Mouse (Mus musculus): Measurements from ENCODE around the gene D5Ertd579e. TPM values are rescaled to one million over a fixed set of nuclear protein-coding genes. Genes with fewer than 3 reads are reported as not detected.
"Not testable (repeated sequence)": the region's sequence is repeated elsewhere in the genome, so short reads cannot be mapped to it uniquely, and the experiment has no call there.

Gene D5Ertd579e
- polyA plus RNA-seq, 1 experiment from 2014 or later, result 25.1 TPM

- Histone ChIP-seq H3K27me3 (ENCODE audit: low read depth, poor library complexity, severe bottlenecking) (no peaks in the 10 kb centered on the region), H3K4me1 (no peaks in the 10 kb centered on the region), H3K36me3 (peaks cover 62% of the 10 kb centered on the region), H3K4me3 (no peak overlapping the region), H3K9me3 (replicated peaks) (no peaks in the 10 kb centered on the region), H3K27ac (no peak overlapping the region)
- no peak for DNase-seq (ENCODE audit: low spot score)
- WGBS, result 93% methylated on average over 8 of the region's 8 CpGs
Measured at GRCm38 (mm10) chr5:36668572-36668971, 27.3 kb downstream of the D5Ertd579e start.

GRCm38 (mm10) chr5:36667986-36668385 is 27.8 kb downstream of the D5Ertd579e start:
- not testable (repeated sequence) for H3K27ac ChIP-seq; H3K4me3 ChIP-seq; DNase-seq (ENCODE audit: low spot score); H3K27me3 ChIP-seq (ENCODE audit: low read depth, poor library complexity, severe bottlenecking); H3K4me1 ChIP-seq; H3K9me3 ChIP-seq (replicated peaks)
- peaks cover 66% of the 10 kb centered on the region for H3K36me3 ChIP-seq
- 92% methylated on average over 2 of the region's 2 CpGs for WGBS

GRCm38 (mm10) chr5:36667165-36667564 is 28.7 kb downstream of the D5Ertd579e start:
- no peaks in the 10 kb centered on the region for H3K27me3 ChIP-seq (ENCODE audit: low read depth, poor library complexity, severe bottlenecking)
- no peak overlapping the region for H3K4me3 ChIP-seq
- no peaks in the 10 kb centered on the region for H3K4me1 ChIP-seq
- H3K36me3 ChIP-seq, result peaks cover 65% of the 10 kb centered on the region
- no peak for DNase-seq (ENCODE audit: low spot score)
- H3K27ac ChIP-seq, result no peak overlapping the region
- 95% methylated on average over 5 of the region's 5 CpGs for WGBS
- H3K9me3 ChIP-seq (replicated peaks), result no peaks in the 10 kb centered on the region

DNA sequence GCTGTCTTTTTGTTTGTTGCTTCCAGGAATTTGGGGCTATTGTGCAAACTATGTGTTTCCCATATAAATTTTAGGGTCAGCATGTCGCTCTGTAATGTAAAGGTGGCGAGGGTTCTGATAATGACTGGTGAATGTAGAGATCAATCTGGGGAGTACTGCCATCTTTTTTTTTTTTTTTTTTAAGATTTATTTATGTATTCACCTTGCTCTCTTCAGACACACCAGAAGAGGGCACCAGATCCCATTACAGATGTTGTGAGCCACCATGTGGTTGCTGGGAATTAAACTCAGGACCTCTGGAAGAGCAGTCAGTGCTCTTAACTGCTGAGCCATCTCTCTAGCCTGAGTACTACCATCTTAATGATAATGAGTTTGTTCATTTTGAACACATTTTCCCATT is 29.1 kb downstream of the D5Ertd579e start:
- H3K27ac ChIP-seq; H3K27me3 ChIP-seq (ENCODE audit: low read depth, poor library complexity, severe bottlenecking); DNase-seq (ENCODE audit: low spot score); H3K9me3 ChIP-seq (replicated peaks); H3K4me1 ChIP-seq; H3K4me3 ChIP-seq: not testable (repeated sequence)
- H3K36me3 ChIP-seq, result peaks cover 62% of the 10 kb centered on the region
- WGBS, result 95% methylated on average over 2 of the region's 2 CpGs

DNA sequence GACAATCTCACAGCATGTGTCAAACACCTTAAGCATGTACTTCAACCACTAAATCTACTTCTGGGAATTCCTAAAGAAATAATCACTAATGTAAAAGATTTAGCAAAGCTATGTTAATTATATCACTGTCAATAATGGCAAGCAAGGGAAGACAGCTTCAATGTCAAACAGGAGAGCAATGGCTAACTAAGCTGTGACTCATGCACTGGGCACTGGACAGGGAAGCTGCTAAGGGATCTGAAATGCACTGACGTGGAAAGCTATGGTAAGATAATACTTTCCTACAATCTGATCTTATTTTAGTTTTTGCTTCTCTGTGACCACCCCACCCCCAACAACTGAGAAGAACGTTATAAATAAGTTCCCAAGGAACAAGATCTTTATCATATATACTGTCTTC is 32.5 kb downstream of the D5Ertd579e start:
- WGBS, result 92% methylated on average over 2 of the region's 2 CpGs
- no peaks in the 10 kb centered on the region for H3K27me3 ChIP-seq (ENCODE audit: low read depth, poor library complexity, severe bottlenecking)
- no peaks in the 10 kb centered on the region for H3K9me3 ChIP-seq (replicated peaks)
- H3K4me1 ChIP-seq, result no peaks in the 10 kb centered on the region
- H3K36me3 ChIP-seq, result peaks cover 33% of the 10 kb centered on the region
- no peak for DNase-seq (ENCODE audit: low spot score)
- H3K4me3 ChIP-seq, result no peak overlapping the region
- H3K27ac ChIP-seq, result no peak overlapping the region

- peaks cover 18% of the 10 kb centered on the region; the same call in 1 of the 2 replicates for H3K36me3 ChIP-seq
- H3K9me3 ChIP-seq (replicated peaks); H3K27ac ChIP-seq; H3K4me1 ChIP-seq; H3K27me3 ChIP-seq (ENCODE audit: low read depth, poor library complexity, severe bottlenecking); DNase-seq (ENCODE audit: low spot score); H3K4me3 ChIP-seq: not testable (repeated sequence)
Measured at GRCm38 (mm10) chr5:36660977-36661760, 34.7 kb downstream of the D5Ertd579e start.

GRCm38 (mm10) chr5:36625612-36626011 is 70.2 kb downstream of the D5Ertd579e start:
- Histone ChIP-seq H3K4me1 (peaks cover 5% of the 10 kb centered on the region; the same call in 1 of the 2 replicates), H3K4me3 (no peak overlapping the region), H3K27me3 (ENCODE audit: low read depth, poor library complexity, severe bottlenecking) (no peaks in the 10 kb centered on the region), H3K27ac (no peak overlapping the region), H3K9me3 (replicated peaks) (no peaks in the 10 kb centered on the region), H3K36me3 (peaks cover 38% of the 10 kb centered on the region)
- no peak for DNase-seq (ENCODE audit: low spot score)
- 83% methylated on average over 5 of the region's 5 CpGs for WGBS

DNA sequence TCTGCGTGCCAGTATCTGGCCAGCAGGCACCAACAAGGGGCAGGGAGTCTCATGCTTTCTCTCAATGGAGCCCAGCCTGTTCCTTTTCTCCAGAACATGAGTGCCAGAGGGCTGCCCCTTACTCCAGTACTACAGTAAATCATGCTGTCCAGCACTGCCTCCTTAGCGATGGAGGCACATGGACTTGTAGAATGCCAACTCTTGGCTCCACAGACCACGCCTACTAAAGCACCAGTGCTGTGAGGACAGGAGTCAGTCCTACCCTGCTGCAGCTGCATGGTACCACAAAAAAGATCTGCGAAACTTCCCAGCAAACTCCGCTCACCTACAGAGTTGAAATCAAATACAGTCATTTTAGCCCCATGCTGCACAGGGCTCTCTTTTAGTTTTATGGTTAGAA is 72.2 kb downstream of the D5Ertd579e start:
- no peaks in the 10 kb centered on the region for H3K9me3 ChIP-seq (replicated peaks)
- no peak overlapping the region for H3K4me3 ChIP-seq
- DNase-seq (ENCODE audit: low spot score), result no peak
- peaks cover 5% of the 10 kb centered on the region; the same call in 1 of the 2 replicates for H3K4me1 ChIP-seq
- H3K27ac ChIP-seq, result no peak overlapping the region
- peaks cover 36% of the 10 kb centered on the region for H3K36me3 ChIP-seq
- WGBS, result 88% methylated on average over 5 of the region's 5 CpGs
- no peaks in the 10 kb centered on the region for H3K27me3 ChIP-seq (ENCODE audit: low read depth, poor library complexity, severe bottlenecking)

DNA sequence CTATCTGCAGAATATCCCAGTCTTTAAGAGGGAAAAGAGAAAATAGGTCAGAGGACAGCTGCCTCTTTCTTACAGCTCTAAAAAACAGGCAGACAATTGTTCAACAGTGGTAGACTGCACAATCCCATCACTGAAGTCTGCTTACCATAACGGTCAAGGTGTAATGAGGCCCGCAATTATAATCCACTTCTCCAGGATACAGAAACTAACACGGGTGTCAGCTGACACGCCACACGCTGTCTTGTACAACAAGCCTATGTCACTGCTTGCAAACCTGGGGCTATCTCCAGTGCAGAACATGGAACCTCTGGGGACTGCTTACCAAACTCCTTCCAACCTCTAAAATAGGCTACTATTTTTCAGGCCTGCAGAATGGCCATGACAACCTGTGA is 74.8 kb downstream of the D5Ertd579e start:
- H3K4me1 ChIP-seq, result peaks cover 5% of the 10 kb centered on the region; the same call in 1 of the 2 replicates
- H3K4me3 ChIP-seq, result no peak overlapping the region
- DNase-seq (ENCODE audit: low spot score), result no peak
- WGBS, result 92% methylated on average over 5 of the region's 5 CpGs
- no peaks in the 10 kb centered on the region for H3K9me3 ChIP-seq (replicated peaks)
- H3K36me3 ChIP-seq, result peaks cover 43% of the 10 kb centered on the region
- no peak overlapping the region for H3K27ac ChIP-seq
- no peaks in the 10 kb centered on the region for H3K27me3 ChIP-seq (ENCODE audit: low read depth, poor library complexity, severe bottlenecking)

DNA sequence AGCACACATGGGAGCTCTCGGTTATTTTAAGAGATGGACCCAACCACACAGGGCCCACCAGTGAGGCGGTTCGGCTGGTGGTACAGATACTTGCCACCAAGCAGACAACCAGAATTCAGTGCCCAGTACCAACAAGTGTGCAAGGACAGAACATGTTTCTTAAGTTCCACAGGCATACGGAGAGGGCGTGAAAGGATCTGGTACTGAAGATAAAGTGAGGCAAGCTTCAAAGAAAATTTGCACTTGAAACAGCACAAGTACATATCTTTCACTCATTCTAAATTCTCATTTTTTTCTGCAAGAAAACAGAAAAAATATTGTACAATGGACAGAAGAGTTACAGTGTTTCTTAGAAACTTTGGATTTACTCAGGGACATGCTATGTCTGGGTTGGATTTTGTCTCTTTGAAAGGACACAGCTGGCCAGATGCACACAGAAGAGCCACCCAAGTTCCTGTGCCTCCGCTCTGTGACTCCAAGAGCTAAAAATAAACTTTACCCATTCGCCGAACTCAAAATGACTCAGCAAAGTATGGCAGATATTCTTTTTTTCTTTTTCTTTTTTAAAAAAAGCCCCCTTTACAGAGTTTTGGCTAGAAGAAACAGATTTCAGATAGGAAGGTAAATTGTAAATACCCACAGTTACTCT is 75.3 kb downstream of the D5Ertd579e start:
- Histone ChIP-seq H3K27ac (no peak overlapping the region), H3K9me3 (replicated peaks) (no peaks in the 10 kb centered on the region), H3K4me1 (peaks cover 5% of the 10 kb centered on the region; the same call in 1 of the 2 replicates), H3K27me3 (ENCODE audit: low read depth, poor library complexity, severe bottlenecking) (no peaks in the 10 kb centered on the region), H3K36me3 (peaks cover 48% of the 10 kb centered on the region), H3K4me3 (no peak overlapping the region)
- WGBS, result 91% methylated on average over 8 of the region's 8 CpGs
- no peak for DNase-seq (ENCODE audit: low spot score)

DNA sequence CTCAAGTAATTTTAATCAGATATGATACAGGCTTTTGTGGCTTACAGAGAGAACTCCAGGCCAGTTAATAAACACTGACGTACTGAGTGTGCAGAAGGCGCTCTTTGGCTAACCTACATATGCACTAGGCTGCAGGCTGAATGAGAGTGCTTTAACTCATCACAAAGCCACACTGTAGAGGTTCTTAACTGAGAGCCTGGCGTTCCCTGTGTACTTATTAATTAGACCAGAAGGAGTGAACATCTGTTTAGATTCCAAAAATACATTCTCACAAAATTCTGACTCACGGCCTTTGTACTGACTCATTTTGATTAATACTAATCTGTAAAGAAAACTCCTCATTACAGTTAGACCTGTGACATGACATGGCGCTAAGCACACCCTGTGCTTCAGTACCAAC is 76.9 kb downstream of the D5Ertd579e start:
- 94% methylated on average over 5 of the region's 5 CpGs for WGBS
- H3K36me3 ChIP-seq, result peaks cover 64% of the 10 kb centered on the region

DNA sequence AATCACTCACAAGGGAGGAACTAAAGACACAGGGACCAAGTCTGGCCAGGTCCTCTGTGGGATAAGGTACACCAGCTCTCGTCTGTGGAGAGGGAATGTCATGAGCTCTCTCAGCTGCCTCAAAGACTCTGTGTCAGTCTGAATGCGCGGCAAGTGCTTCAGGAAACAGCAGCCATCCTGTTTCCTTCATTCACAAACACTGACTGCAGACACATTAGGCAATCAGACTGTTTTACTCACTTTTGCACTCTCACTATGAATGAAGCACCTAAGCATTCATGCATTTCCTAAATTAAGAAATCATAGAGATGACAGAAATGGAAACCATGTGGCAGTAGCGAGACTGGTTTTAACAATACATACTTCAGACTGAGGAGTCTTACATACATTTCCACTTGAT is 77.5 kb downstream of the D5Ertd579e start:
- DNase-seq (ENCODE audit: low spot score), result no peak
- no peaks in the 10 kb centered on the region for H3K9me3 ChIP-seq (replicated peaks)
- no peak overlapping the region for H3K27ac ChIP-seq
- H3K27me3 ChIP-seq (ENCODE audit: low read depth, poor library complexity, severe bottlenecking), result no peaks in the 10 kb centered on the region
- 0 out of 2 replicates have a peak, but pooled peaks cover under 1% of the 10 kb centered on the region for H3K4me1 ChIP-seq
- peaks cover 65% of the 10 kb centered on the region for H3K36me3 ChIP-seq
- H3K4me3 ChIP-seq, result no peak overlapping the region
- 84% methylated on average over 4 of the region's 4 CpGs for WGBS

More for the DNA sequence above, 76.9 kb downstream of the D5Ertd579e start:
- no peak overlapping the region for H3K27ac ChIP-seq
- H3K4me3 ChIP-seq, result no peak overlapping the region
- peaks cover 5% of the 10 kb centered on the region; the same call in 1 of the 2 replicates for H3K4me1 ChIP-seq
- DNase-seq (ENCODE audit: low spot score), result no peak
- H3K27me3 ChIP-seq (ENCODE audit: low read depth, poor library complexity, severe bottlenecking), result no peaks in the 10 kb centered on the region
- H3K9me3 ChIP-seq (replicated peaks), result no peaks in the 10 kb centered on the region

DNA sequence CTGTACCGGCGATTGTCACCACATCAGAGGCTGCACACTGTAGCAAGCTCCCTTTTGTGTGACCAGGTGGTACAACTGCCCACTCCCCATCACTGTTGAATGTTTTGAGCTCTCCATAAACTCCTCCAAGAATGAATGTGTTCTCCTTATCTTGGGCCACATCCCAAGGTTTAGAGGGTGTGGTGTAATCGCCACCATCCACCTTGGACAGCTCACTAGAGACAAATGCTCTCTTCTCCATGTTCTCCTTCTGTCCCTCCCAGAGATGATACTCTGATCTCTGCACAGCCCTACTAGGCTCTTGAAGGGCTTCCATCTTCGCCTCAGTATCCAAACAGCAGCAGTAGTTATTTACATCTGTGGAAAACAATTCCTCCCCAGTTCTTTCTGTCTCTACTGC is 81.7 kb downstream of the D5Ertd579e start:
- 76% methylated on average over 4 of the region's 4 CpGs for WGBS
- H3K4me1 ChIP-seq, result no peaks in the 10 kb centered on the region
- H3K9me3 ChIP-seq (replicated peaks), result no peaks in the 10 kb centered on the region
- H3K36me3 ChIP-seq, result peaks cover 93% of the 10 kb centered on the region
- H3K27ac ChIP-seq, result no peak overlapping the region
- no peaks in the 10 kb centered on the region for H3K27me3 ChIP-seq (ENCODE audit: low read depth, poor library complexity, severe bottlenecking)
- DNase-seq (ENCODE audit: low spot score), result no peak
- H3K4me3 ChIP-seq, result no peak overlapping the region
